Mouse (Mus musculus) hindbrain, embryonic 13.5 days (tissue): ENCODE measurements around the gene Erlec1. TPM values are rescaled to one million over a fixed set of nuclear protein-coding genes. Genes with fewer than 3 reads are reported as not detected.

Source experiments
- ATAC-seq: fragments of 200-750 bp; cut with Nextera tagmentation; 2 replicates; pipeline ENCODE4 v1.8.0; 2017; ENCODE audit warnings: moderate TSS enrichment; ENCODE audit not compliant: low FRiP score
- H3K27ac ChIP-seq: fragments of 300-500 bp; sonication (generic); 2 replicates; pipeline ENCODE4 v1.5.1; 2015; ENCODE audit warnings: inconsistent platforms, mild to moderate bottlenecking, moderate library complexity
- H3K27me3 ChIP-seq: fragments of 300-500 bp; sonication (generic); 2 replicates; pipeline ENCODE4 v1.6.1; 2015; ENCODE audit warnings: mild to moderate bottlenecking, inconsistent platforms
- H3K36me3 ChIP-seq: fragments of 300-500 bp; sonication (generic); 2 replicates; pipeline ENCODE4 v1.6.1; 2015; ENCODE audit warnings: mild to moderate bottlenecking, inconsistent platforms
- H3K4me1 ChIP-seq: fragments of 300-500 bp; sonication (generic); replicated peaks from 2 replicates; pipeline ENCODE4 v1.6.1; 2015; ENCODE audit warnings: inconsistent platforms
- H3K4me2 ChIP-seq: fragments of 300-500 bp; sonication (generic); 2 replicates; pipeline ENCODE4 v1.6.1; 2015; ENCODE audit warnings: inconsistent platforms, mild to moderate bottlenecking, moderate library complexity
- H3K4me3 ChIP-seq: fragments of 300-500 bp; sonication (generic); 2 replicates; pipeline ENCODE4 v1.5.1; 2015; ENCODE audit warnings: mild to moderate bottlenecking, inconsistent platforms
- H3K9ac ChIP-seq: fragments of 300-500 bp; sonication (generic); 2 replicates; pipeline ENCODE4 v1.6.1; 2015; ENCODE audit warnings: mild to moderate bottlenecking, inconsistent platforms
- H3K9me3 ChIP-seq: fragments of 300-500 bp; sonication (generic); 2 replicates; pipeline ENCODE4 v1.6.1; 2016; ENCODE audit warnings: inconsistent platforms
- WGBS: fragments of 180-500 bp; shearing (Covaris S2); methylation state at CpG from one replicate; pipeline ENCODE4 v1.1.7; 2015; 5-methylcytosine and 5-hydroxymethylcytosine counted together
- polyA plus RNA-seq: library from polyadenylated mRNA; unstranded; fragments of >200 nt; fragmentation: Nextera tagmentation; extraction: Ambion mirVana; gene quantifications from 2 replicates; pipeline ENCODE4 v1.2.1, GENCODE M21; 2015

Gene Erlec1
- 11.2 and 11.5 TPM in 2 replicates for polyA plus RNA-seq

DNA sequence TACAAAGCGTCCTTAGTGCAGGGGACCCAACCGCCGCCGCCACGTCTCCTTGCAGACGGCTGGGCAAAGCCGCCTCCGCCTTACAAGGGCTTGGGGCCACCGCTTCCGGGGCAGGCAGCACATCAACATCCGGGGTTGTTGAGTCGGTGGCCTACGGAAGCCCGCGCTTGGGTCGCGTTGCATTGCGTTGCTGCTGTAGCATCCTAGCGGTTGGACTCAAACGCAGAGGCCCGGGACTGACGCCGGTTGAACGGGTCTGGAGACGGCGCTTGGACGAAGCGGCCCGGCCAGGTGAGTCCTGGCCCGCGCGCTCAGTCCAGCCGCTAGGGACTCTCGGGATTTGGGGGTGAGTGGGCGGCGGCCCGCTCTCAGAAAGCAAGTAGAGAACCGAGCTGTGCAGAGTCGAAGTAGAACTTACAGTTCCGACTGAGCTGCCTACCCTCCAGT lies at the start of gene Erlec1:
Erlec1 (minus strand) TSS at position 57 of the 447 bp plus-strand sequence.
- Histone ChIP-seq H3K9me3 (peaks cover 16% of the 10 kb centered on the region), H3K27me3 (no peaks in the 10 kb centered on the region), H3K9ac (peak within 1 kb of the TSS; percentile 93), H3K4me2 (peak within 1 kb of the TSS; percentile 82), H3K4me1 (peaks cover 14% of the 10 kb centered on the region), H3K27ac (peak within 1 kb of the TSS; percentile 92), H3K36me3 (peaks cover 33% of the 10 kb centered on the region), H3K4me3 (peak within 1 kb of the TSS; percentile 81)
- WGBS, result under 1% methylated on average over 39 of the region's 40 CpGs
- ATAC-seq, result peak; percentile 99

DNA sequence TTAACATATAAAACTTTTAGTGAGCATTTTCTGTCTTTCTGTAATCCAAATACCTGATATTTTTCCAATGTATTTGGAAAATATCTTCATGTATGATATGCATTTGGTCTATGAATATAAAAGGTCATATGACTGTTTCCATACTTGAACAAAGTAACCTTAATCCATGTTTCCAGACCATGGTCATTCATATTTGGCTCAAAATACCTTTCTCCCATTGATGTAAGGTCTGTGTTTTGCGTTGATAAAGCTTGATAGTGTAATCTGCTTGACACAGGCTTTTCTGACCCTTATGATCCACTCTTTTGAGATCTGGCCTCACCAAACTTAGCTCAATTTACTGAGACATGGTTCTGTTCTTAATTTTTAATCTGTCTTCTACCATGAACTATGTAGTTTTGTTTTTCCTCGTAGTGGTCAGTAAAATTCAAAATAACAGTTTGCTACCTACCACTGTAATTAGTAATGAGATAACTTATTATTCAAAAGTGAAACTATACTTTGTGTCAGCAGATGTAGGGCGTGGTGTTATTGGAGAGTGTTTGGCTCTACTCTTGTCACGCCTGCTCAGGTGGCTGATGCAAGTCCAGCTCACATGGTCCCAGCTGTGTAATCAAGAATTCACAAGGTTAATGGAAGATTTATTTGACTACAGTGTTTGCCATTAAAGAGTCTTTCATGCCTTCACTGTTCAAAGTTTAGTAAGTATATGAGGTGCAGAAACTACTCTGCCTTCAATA lies 47.2 kb upstream of the Erlec1 start:
- Histone ChIP-seq H3K27ac (no peak overlapping the region), H3K4me1 (no peaks in the 10 kb centered on the region), H3K27me3 (no peaks in the 10 kb centered on the region), H3K9ac (no peak overlapping the region), H3K4me2 (no peak overlapping the region), H3K4me3 (no peak overlapping the region), H3K36me3 (peaks cover 5% of the 10 kb centered on the region; the same call in 1 of the 2 replicates), H3K9me3 (no peaks in the 10 kb centered on the region)
- WGBS, result 93% methylated on average over 4 of the region's 4 CpGs
- no peak for ATAC-seq

GRCm38 (mm10) chr11:31000028-31000427 lies 45.9 kb upstream of the Erlec1 start:
- H3K4me1 ChIP-seq, result no peaks in the 10 kb centered on the region
- WGBS, result 95% methylated on average over 2 of the region's 2 CpGs
- no peak overlapping the region for H3K4me3 ChIP-seq
- H3K36me3 ChIP-seq, result peaks cover 5% of the 10 kb centered on the region; the same call in 1 of the 2 replicates
- no peak overlapping the region for H3K27ac ChIP-seq
- H3K9me3 ChIP-seq, result no peaks in the 10 kb centered on the region
- no peak for ATAC-seq
- H3K9ac ChIP-seq, result no peak overlapping the region
- H3K27me3 ChIP-seq, result no peaks in the 10 kb centered on the region
- no peak overlapping the region for H3K4me2 ChIP-seq

DNA sequence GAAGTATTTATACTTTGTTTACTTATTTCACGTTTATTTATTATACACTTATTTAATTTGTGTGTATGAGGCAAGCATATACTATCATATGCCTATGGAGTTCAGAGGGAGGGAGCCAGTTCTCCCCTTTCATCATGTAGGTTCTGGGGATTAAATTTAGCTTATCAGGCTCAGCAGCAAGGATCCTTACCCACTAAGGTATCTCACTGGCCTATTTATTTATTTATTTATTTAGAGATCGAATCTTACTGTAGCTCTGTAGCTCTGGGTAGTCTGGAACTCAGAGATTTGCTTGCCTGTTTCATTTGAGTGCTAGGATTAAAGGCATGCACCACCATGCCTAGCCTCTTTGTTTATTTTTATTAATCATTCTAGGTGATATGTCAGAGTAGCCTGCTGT lies 44.6 kb upstream of the Erlec1 start:
- Histone ChIP-seq H3K4me2 (no peak overlapping the region), H3K4me3 (no peak overlapping the region), H3K9ac (no peak overlapping the region), H3K4me1 (no peaks in the 10 kb centered on the region), H3K27me3 (no peaks in the 10 kb centered on the region), H3K9me3 (no peaks in the 10 kb centered on the region), H3K36me3 (peaks cover 5% of the 10 kb centered on the region; the same call in 1 of the 2 replicates), H3K27ac (no peak overlapping the region)
- ATAC-seq, result no peak
- 89% methylated on average over 2 of the region's 2 CpGs for WGBS

- Histone ChIP-seq H3K27me3 (no peaks in the 10 kb centered on the region), H3K4me1 (no peaks in the 10 kb centered on the region), H3K4me3 (no peak overlapping the region), H3K27ac (no peak overlapping the region), H3K9me3 (no peaks in the 10 kb centered on the region), H3K4me2 (no peak overlapping the region), H3K36me3 (peaks cover 5% of the 10 kb centered on the region; the same call in 1 of the 2 replicates), H3K9ac (no peak overlapping the region)
- ATAC-seq, result no peak
- WGBS, result 94% methylated on average over 5 of the region's 5 CpGs
These were observed 44.1 kb upstream of the Erlec1 start for GRCm38 (mm10) chr11:30998199-30998598.

GRCm38 (mm10) chr11:30996670-30997069 lies 42.5 kb upstream of the Erlec1 start:
- no peak for ATAC-seq
- Histone ChIP-seq H3K27me3 (no peaks in the 10 kb centered on the region), H3K27ac (no peak overlapping the region), H3K4me2 (no peak overlapping the region), H3K9ac (no peak overlapping the region), H3K36me3 (peaks cover 5% of the 10 kb centered on the region; the same call in 1 of the 2 replicates), H3K4me1 (no peaks in the 10 kb centered on the region), H3K4me3 (no peak overlapping the region), H3K9me3 (no peaks in the 10 kb centered on the region)
- 94% methylated on average over 3 of the region's 3 CpGs for WGBS

- peak overlapping the region; percentile 68 for H3K4me2 ChIP-seq
- peak; percentile 84 for ATAC-seq
- WGBS, result 6% methylated on average over 2 of the region's 2 CpGs
These were observed 32.5 kb upstream of the Erlec1 start for GRCm38 (mm10) chr11:30986625-30987017.

GRCm38 (mm10) chr11:30985877-30986624 lies 31.9 kb upstream of the Erlec1 start, which contains the start of gene Chac2:
Gene Chac2 (minus strand): TSS chr11:30986350.
- Histone ChIP-seq H3K9me3 (no peaks in the 10 kb centered on the region), H3K36me3 (no peaks in the 10 kb centered on the region), H3K4me1 (peaks cover 7% of the 10 kb centered on the region), H3K9ac (peak within 1 kb of the TSS; percentile 72), H3K27me3 (no peaks in the 10 kb centered on the region), H3K4me2 (peak within 1 kb of the TSS; percentile 68), H3K27ac (peak within 1 kb of the TSS; percentile 67), H3K4me3 (peak within 1 kb of the TSS; percentile 50)
- 1% methylated on average over 22 of the region's 22 CpGs for WGBS
- ATAC-seq, result peak; percentile 100

More at GRCm38 (mm10) chr11:30986625-30987017, 32.5 kb upstream of the Erlec1 start:
- peak overlapping the region; percentile 56 for H3K27ac ChIP-seq
- peak overlapping the region; percentile 50 for H3K4me3 ChIP-seq
- H3K9me3 ChIP-seq, result no peaks in the 10 kb centered on the region
- peak overlapping the region; percentile 72 for H3K9ac ChIP-seq
- H3K36me3 ChIP-seq, result no peaks in the 10 kb centered on the region
- H3K27me3 ChIP-seq, result no peaks in the 10 kb centered on the region
- peaks cover 7% of the 10 kb centered on the region for H3K4me1 ChIP-seq

DNA sequence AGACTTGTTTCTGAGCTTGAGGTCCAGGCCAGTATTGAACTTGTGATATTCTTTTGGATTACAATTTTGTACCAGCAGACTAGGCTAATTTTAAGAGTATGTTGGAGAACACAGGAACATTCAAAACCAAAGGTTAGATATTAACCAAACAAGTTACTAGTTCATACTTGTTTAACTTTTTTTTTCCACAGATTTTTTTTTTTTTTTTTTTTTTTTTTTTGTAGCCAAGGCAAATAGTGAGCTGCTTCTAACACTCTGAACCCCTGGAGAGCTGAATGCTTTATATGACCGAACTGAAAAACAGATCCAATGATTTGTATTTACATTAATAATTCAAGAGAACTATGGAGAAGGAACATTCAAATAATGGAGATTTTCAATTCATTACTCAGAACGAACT lies 31.1 kb upstream of the Erlec1 start:
- Histone ChIP-seq H3K4me3 (peak overlapping the region; percentile 50), H3K4me2 (peak overlapping the region; percentile 68), H3K27ac (no peak overlapping the region), H3K36me3 (no peaks in the 10 kb centered on the region), H3K4me1 (peaks cover 7% of the 10 kb centered on the region), H3K27me3 (no peaks in the 10 kb centered on the region), H3K9ac (no peak overlapping the region), H3K9me3 (no peaks in the 10 kb centered on the region)
- ATAC-seq, result no peak
- 40% methylated on average over 2 of the region's 2 CpGs for WGBS

GRCm38 (mm10) chr11:30953469-30954154 lies 523 bp downstream of the Erlec1 start:
- under 1% methylated on average over 26 of the region's 32 CpGs for WGBS
- H3K9ac ChIP-seq, result peak overlapping the region; percentile 93
- H3K36me3 ChIP-seq, result peaks cover 38% of the 10 kb centered on the region

DNA sequence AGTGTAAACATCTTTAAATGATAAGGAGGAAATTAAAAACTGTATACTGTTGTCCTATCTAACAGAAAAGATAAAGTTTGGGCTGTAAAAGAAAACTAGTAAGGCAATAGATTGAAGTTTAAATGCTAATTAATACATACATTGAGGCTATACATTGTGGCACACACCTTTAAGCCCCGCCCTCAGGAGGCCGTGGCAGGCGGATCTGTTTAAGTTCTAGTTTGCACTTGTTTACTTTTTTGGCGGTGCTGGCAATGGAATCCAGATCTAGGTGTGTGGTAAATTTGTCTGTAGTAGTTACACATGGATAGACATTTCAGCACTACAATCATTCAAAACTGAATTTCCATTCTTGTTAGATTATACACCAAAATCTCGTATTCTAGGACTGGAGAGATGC lies 1.3 kb downstream of the Erlec1 start:
- WGBS, result 77% methylated on average over 5 of the region's 5 CpGs
- H3K9me3 ChIP-seq, result peaks cover 13% of the 10 kb centered on the region
- ATAC-seq, result no peak
- peak overlapping the region; percentile 93 for H3K9ac ChIP-seq
- peaks cover 42% of the 10 kb centered on the region for H3K36me3 ChIP-seq
- no peak overlapping the region for H3K27ac ChIP-seq
- H3K4me3 ChIP-seq, result peak overlapping the region; percentile 81
- H3K27me3 ChIP-seq, result no peaks in the 10 kb centered on the region
- H3K4me2 ChIP-seq, result peak overlapping the region; percentile 64
- H3K4me1 ChIP-seq, result peaks cover 14% of the 10 kb centered on the region

More at GRCm38 (mm10) chr11:30953469-30954154, 523 bp downstream of the Erlec1 start:
- Histone ChIP-seq H3K4me3 (peak overlapping the region; percentile 81), H3K27me3 (no peaks in the 10 kb centered on the region), H3K4me1 (peaks cover 14% of the 10 kb centered on the region), H3K27ac (peak overlapping the region; percentile 92), H3K4me2 (peak overlapping the region; percentile 64), H3K9me3 (peaks cover 16% of the 10 kb centered on the region)
- peak; percentile 96 for ATAC-seq

- no peaks in the 10 kb centered on the region for H3K9me3 ChIP-seq
- H3K4me3 ChIP-seq, result no peak overlapping the region
- no peak overlapping the region for H3K27ac ChIP-seq
- H3K4me2 ChIP-seq, result no peak overlapping the region
- H3K4me1 ChIP-seq, result no peaks in the 10 kb centered on the region
- no peak overlapping the region for H3K9ac ChIP-seq
- no peak for ATAC-seq
- no peaks in the 10 kb centered on the region for H3K27me3 ChIP-seq
- 99% methylated on average over 2 of the region's 2 CpGs for WGBS
- H3K36me3 ChIP-seq, result peaks cover 70% of the 10 kb centered on the region
These were observed 10.6 kb downstream of the Erlec1 start for GRCm38 (mm10) chr11:30943522-30943921.
